In the genomic region with DNA sequence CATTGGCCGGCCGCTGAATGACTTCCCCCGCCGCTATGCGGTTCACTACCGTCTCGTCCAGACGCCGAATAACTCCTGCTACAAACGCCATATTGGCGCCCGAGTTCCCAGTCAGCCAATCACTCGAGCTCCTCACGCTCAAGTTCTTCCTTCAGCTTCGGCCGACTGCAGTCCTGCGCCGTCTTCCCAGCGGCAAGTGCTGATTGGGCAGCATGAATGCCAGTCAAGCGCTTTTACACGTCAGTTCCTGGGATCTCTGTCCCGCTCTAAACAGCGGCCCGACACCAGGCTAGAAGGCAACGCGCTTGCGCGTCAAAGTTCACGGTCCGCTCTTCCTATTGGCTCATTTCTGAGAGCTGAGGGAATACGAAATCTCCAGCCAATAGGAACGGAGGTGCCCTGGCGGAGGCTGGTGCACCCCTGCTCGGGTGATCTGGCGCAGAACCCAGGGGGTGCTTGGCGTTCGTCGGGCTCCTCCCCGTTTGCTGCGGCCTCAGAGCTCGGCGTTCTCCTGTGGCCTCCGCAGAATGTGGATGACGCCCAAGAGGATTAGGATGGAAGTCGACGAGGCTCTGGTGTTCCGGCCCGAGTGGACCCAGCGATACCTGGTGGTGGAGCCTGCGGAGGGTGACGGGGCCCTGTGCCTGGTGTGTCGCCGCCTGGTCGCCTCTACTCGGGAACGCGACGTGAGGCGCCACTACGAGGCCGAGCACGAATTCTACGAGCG, we compare ENCODE assay signal across 7 mouse cellular contexts. TPM values are rescaled to one million over a fixed set of nuclear protein-coding genes. Genes with fewer than 3 reads are reported as not detected.
DNase-seq lines count a peak whose midpoint lies in the region; ATAC-seq lines count a peak whose summit lies in the region.

Gene Mlh1 (minus strand): TSS at position 358 of the 727 bp plus-strand sequence.
Gene Epm2aip1 (plus strand): TSS at position 496 of the 727 bp plus-strand sequence.

- intact Hi-C loops in left cerebral cortex, postnatal 36 days (cut with DNase I) = loop anchor here (5.0 kb wide), 1 partner anchor 154 kb away; the partner anchor contains the start of gene Lrrfip2

- peak; percentile 98 for DNase-seq in adrenal gland, adult 8-10 months
- DNase-seq in embryo, embryonic 9.5 days (ENCODE audit: extremely low spot score) = peak; percentile 97
- peak; percentile 95 to 100 for DNase-seq in gastrocnemius, postnatal 4 days (ENCODE audit: low spot score in 2 of 2)
- peak; percentile 99 for DNase-seq in left cerebral cortex, postnatal 36 days (ENCODE audit: low spot score in 2 of 2)
- DNase-seq in midbrain, embryonic 11.5 days (ENCODE audit: low spot score, missing footprints) = peak; percentile 100
- DNase-seq in skeletal muscle tissue, adult 2 months (ENCODE audit: low read depth, low spot score) = peak; percentile 100

- peak within 1 kb of the TSS; percentile 97 for H3K9ac ChIP-seq in intestine, embryonic 16.5 days (ENCODE audit: low read depth, low read length)
- H3K9ac ChIP-seq in midbrain, embryonic 11.5 days (ENCODE audit: low read length) = peak within 1 kb of the TSS; percentile 90

- peak within 1 kb of the TSS; percentile 93 for H3K4me3 ChIP-seq in intestine, embryonic 16.5 days (ENCODE audit: low read length)
- peak within 1 kb of the TSS; percentile 86 for H3K4me3 ChIP-seq in midbrain, embryonic 11.5 days (ENCODE audit: low read depth, low read length)

- under 1% methylated on average over 64 of the region's 64 CpGs for WGBS in intestine, embryonic 16.5 days
- whole genome bisulfite sequencing in midbrain, embryonic 11.5 days = under 1% methylated on average over 64 of the region's 64 CpGs

- no peaks in the 10 kb centered on the region for H3K36me3 ChIP-seq in intestine, embryonic 16.5 days (ENCODE audit: control insufficient read depth, insufficient read depth, low read length)
- no peaks in the 10 kb centered on the region for H3K36me3 ChIP-seq in midbrain, embryonic 11.5 days (ENCODE audit: control insufficient read depth, insufficient read depth, low read length)

- H3K4me2 ChIP-seq in intestine, embryonic 16.5 days (ENCODE audit: low read depth, low read length) = peak within 1 kb of the TSS; percentile 69
- peak within 1 kb of the TSS; percentile 80 for H3K4me2 ChIP-seq in midbrain, embryonic 11.5 days

- no peaks in the 10 kb centered on the region for H3K27me3 ChIP-seq in intestine, embryonic 16.5 days (replicated peaks; ENCODE audit: control insufficient read depth, insufficient read depth, low read length)
- H3K27me3 ChIP-seq in midbrain, embryonic 11.5 days (ENCODE audit: control insufficient read depth, insufficient read depth, low read length) = no peaks in the 10 kb centered on the region

- H3K4me1 ChIP-seq in intestine, embryonic 16.5 days (ENCODE audit: control insufficient read depth, insufficient read depth, low read length) = peaks cover 20% of the 10 kb centered on the region
- peaks cover 33% of the 10 kb centered on the region for H3K4me1 ChIP-seq in midbrain, embryonic 11.5 days (ENCODE audit: control insufficient read depth, insufficient read depth, low read length)

- H3K27ac ChIP-seq in intestine, embryonic 16.5 days (ENCODE audit: low read length) = peak within 1 kb of the TSS; percentile 98
- H3K27ac ChIP-seq in midbrain, embryonic 11.5 days (ENCODE audit: low read depth, low read length) = peak within 1 kb of the TSS; percentile 91

- peak; percentile 99 for ATAC-seq in intestine, embryonic 16.5 days
- ATAC-seq in midbrain, embryonic 11.5 days (ENCODE audit: low FRiP score) = peak; percentile 99

- no peaks in the 10 kb centered on the region for H3K9me3 ChIP-seq in intestine, embryonic 16.5 days (ENCODE audit: control insufficient read depth, low read length)
- H3K9me3 ChIP-seq in midbrain, embryonic 11.5 days (ENCODE audit: control insufficient read depth, low read length) = no peaks in the 10 kb centered on the region

RNA-seq across cellular contexts. Expression of gene Mlh1, which starts in this region (rescaled TPM):
- 10 to 100 TPM; 14.7 to 31.2 (median 24.7) TPM for total RNA-seq in adrenal gland, adult 8-10 months (2022)
- total RNA-seq in gastrocnemius, postnatal 4 days (2021) = 10 to 100 TPM; 18.3 to 27.6 TPM
- polyA plus RNA-seq in intestine, embryonic 16.5 days (2015; fragmentation: Nextera tagmentation; extraction: Ambion mirVana) = 41.7 and 43.3 TPM in 2 replicates
- total RNA-seq in left cerebral cortex, postnatal 36 days (2021) = 10 to 100 TPM; 13.5 to 18.4 TPM
- 53.3 and 55.4 TPM in 2 replicates for polyA plus RNA-seq in midbrain, embryonic 11.5 days (2014; fragmentation: Nextera tagmentation; extraction: Ambion mirVana)

RNA-seq across cellular contexts. Expression of gene Epm2aip1, which starts in this region (rescaled TPM):
- 10 to 100 TPM; 53.3 to 64.1 (median 57.7) TPM for total RNA-seq in adrenal gland, adult 8-10 months (2022)
- 10 to 100 TPM; 38.2 to 44.2 TPM for total RNA-seq in gastrocnemius, postnatal 4 days (2021)
- polyA plus RNA-seq in intestine, embryonic 16.5 days (2015; fragmentation: Nextera tagmentation; extraction: Ambion mirVana) = 16.2 and 17.6 TPM in 2 replicates
- total RNA-seq in left cerebral cortex, postnatal 36 days (2021) = 10 to 100 TPM; 77.8 to 79.7 TPM
- 42.3 and 50.4 TPM in 2 replicates for polyA plus RNA-seq in midbrain, embryonic 11.5 days (2014; fragmentation: Nextera tagmentation; extraction: Ambion mirVana)

Comparison
In these comparisons a context has a peak if more than half of its experiments do, and no peak if none do; other contexts are left out.
1. Peak in every context shown above with its lines: DNase-seq, ATAC-seq, H3K4me3 ChIP-seq and H3K27ac ChIP-seq.